Mouse (Mus musculus) heart, adult 2 months (tissue): ENCODE measurements around the gene Nlrc3. TPM values are rescaled to one million over a fixed set of nuclear protein-coding genes. Genes with fewer than 3 reads are reported as not detected.
"Not testable (repeated sequence)": the region's sequence is repeated elsewhere in the genome, so short reads cannot be mapped to it uniquely, and the experiment has no call there.

Source experiments
- DNase-seq, 2 experiments: peaks; one replicate each; pipeline ENCODE4 v3.0.0; 2021
- H3K27ac ChIP-seq: fragments of 200-600 bp; 2 replicates; pipeline ENCODE4 v1.8.1; 2022
- H3K27me3 ChIP-seq: fragments of 200-500 bp; 2 replicates; pipeline ENCODE4 v1.6.1; 2012; ENCODE audit warnings: mild to moderate bottlenecking, low read length, inconsistent platforms, mixed read lengths; ENCODE audit not compliant: control insufficient read depth, insufficient read depth
- H3K36me3 ChIP-seq: fragments of 200-500 bp; 2 replicates; pipeline ENCODE4 v1.6.1; 2012; ENCODE audit warnings: low read length, inconsistent platforms; ENCODE audit not compliant: control insufficient read depth, insufficient read depth
- H3K4me1 ChIP-seq: fragments of 200-500 bp; 2 replicates; pipeline ENCODE4 v1.6.1; 2011; ENCODE audit warnings: low read length; ENCODE audit not compliant: control insufficient read depth, insufficient read depth
- H3K4me3 ChIP-seq: fragments of 200-600 bp; 2 replicates; pipeline ENCODE4 v1.8.1; 2022
- H3K79me2 ChIP-seq: fragments of 200-500 bp; replicated peaks from 2 replicates; pipeline ENCODE4 v1.6.1; 2012; ENCODE audit warnings: mild to moderate bottlenecking, inconsistent platforms, low read length, moderate library complexity, mixed read lengths; ENCODE audit not compliant: control insufficient read depth, insufficient read depth
- H3K9ac ChIP-seq: fragments of 200-500 bp; 2 replicates; pipeline ENCODE4 v1.6.1; 2012; ENCODE audit warnings: low read depth, mild to moderate bottlenecking, control low read depth, inconsistent platforms, low read length, mixed read lengths
- CTCF ChIP-seq: fragments of 200-600 bp; IDR thresholded peaks from 2 replicates; pipeline ENCODE4 v1.8.1; 2022; ENCODE audit warnings: antibody characterized with exemption, mild to moderate bottlenecking, moderate library complexity
- EP300 ChIP-seq: fragments of 200-500 bp; IDR thresholded peaks from 2 replicates; pipeline ENCODE4 v1.6.1; 2011; ENCODE audit warnings: low read depth, low read length, control low read depth; ENCODE audit not compliant: insufficient read depth
- POLR2A ChIP-seq: fragments of 200-500 bp; IDR thresholded peaks from 2 replicates; pipeline ENCODE4 v1.6.1; 2011; ENCODE audit warnings: mild to moderate bottlenecking, low read depth, low read length, control low read depth; ENCODE audit not compliant: insufficient read depth
- WGBS: fragments of 180-500 bp; shearing (Covaris S2); methylation state at CpG from one replicate; pipeline ENCODE4 v1.1.7; 2018; 5-methylcytosine and 5-hydroxymethylcytosine counted together
- intact Hi-C: fragments of 180-260 bp; cut with DNase I; formaldehyde crosslinking; loops from one replicate; pipeline ENCODE4 v1.15.1; 2025
- long read RNA-seq: library from polyadenylated mRNA; stranded (forward); transcript quantifications from one replicate; pipeline ENCODE4 v2.0.0, GENCODE M21; 2021
- polyA plus RNA-seq: library from polyadenylated mRNA; depleted of rRNA; stranded (reverse); fragments of >200 nt; gene quantifications from 2 replicates; pipeline ENCODE4 v1.2.3, GENCODE M21; 2012; rRNA removed
- total RNA-seq, 2 experiments: library from RNA; stranded (reverse); gene quantifications; 2 replicates each; pipeline ENCODE4 v1.2.3; 2021

The Nlrc3 gene
- 1 to 10 TPM; 1.1 to 1.2 TPM for total RNA-seq
- polyA plus RNA-seq: 2.8 and 3.2 TPM in 2 replicates
- long read RNA-seq: 0 reads

- Histone ChIP-seq H3K79me2 (no peaks in the 10 kb centered on the region), H3K9ac (no peak within 1 kb of the TSS), H3K4me1 (peaks cover 3% of the 10 kb centered on the region), H3K27me3 (no peaks in the 10 kb centered on the region), H3K4me3 (no peak within 1 kb of the TSS; the same call in 1 of the 2 replicates), H3K27ac (no peak within 1 kb of the TSS), H3K36me3 (no peaks in the 10 kb centered on the region)
- no peak for DNase-seq
- TF ChIP-seq CTCF (no peak), POLR2A (no peak), EP300 (no peak)
- 45% methylated on average over 4 of the region's 4 CpGs for WGBS
- intact Hi-C loops: no loop called here
Measured at GRCm38 (mm10) chr16:3976251-3976671, at the start of gene Nlrc3. TSS of gene Nlrc3 (minus strand) at chr16:3976632.

GRCm38 (mm10) chr16:4022719-4023118 is 46.3 kb upstream of the Nlrc3 start:
- Histone ChIP-seq H3K4me1 (no peaks in the 10 kb centered on the region), H3K9ac (no peak overlapping the region), H3K79me2 (no peaks in the 10 kb centered on the region), H3K36me3 (no peaks in the 10 kb centered on the region), H3K27me3 (no peaks in the 10 kb centered on the region), H3K27ac (no peak overlapping the region), H3K4me3 (no peak overlapping the region)
- 73% methylated on average over 4 of the region's 4 CpGs for WGBS
- TF ChIP-seq EP300: no peak
- intact Hi-C loops: no loop called here
- no peak for DNase-seq

DNA sequence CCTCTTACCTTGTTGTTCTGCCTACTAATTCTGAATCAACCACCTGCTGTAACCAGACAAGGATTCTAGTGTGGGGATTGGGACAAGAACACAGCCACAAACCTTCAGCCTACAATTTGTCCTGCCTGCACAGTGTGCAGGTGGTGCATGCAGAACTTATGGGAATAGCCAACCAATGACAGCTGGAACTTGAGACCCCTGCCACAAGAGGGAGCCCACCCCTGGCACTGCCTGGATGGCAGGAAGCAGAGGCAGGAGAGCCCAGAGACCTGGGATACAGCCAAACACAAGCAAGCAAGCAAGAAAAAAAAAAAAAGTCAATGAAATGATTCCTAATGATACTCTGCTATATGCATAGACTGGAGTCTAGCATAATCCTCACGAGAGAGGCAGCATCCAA is 44.8 kb upstream of the Nlrc3 start:
- no peak overlapping the region for H3K27ac ChIP-seq
- no peak overlapping the region for H3K9ac ChIP-seq
- H3K36me3 ChIP-seq: no peaks in the 10 kb centered on the region
- H3K27me3 ChIP-seq: no peaks in the 10 kb centered on the region
- 70% methylated on average over 1 of the region's 1 CpGs for WGBS
- H3K4me1 ChIP-seq: no peaks in the 10 kb centered on the region
- H3K4me3 ChIP-seq: no peak overlapping the region
- intact Hi-C loops: no loop called here
- H3K79me2 ChIP-seq: no peaks in the 10 kb centered on the region
- no peak for TF ChIP-seq EP300
- no peak for DNase-seq

DNA sequence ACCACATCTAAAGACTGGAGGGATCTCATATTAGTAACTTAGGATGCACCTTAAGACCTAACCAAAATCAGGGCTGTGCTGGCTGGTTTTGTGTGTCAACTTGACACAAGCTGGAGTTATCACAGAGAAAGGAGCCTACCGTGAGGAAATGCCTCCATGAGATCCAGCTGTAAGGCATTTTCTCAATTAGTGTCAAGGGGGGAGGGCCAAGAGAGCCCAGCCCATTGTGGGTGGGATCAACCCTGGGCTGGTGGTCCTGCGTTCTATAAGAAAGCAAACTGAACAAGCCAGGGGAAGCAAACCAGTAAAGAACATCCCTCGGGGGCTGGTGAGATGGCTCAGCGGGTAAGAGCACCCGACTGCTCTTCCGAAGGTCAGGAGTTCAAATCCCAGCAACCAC is 41.0 kb upstream of the Nlrc3 start:
- H3K79me2 ChIP-seq, H3K9ac ChIP-seq, H3K27me3 ChIP-seq, H3K4me1 ChIP-seq, H3K4me3 ChIP-seq, intact Hi-C loops, DNase-seq, H3K36me3 ChIP-seq, H3K27ac ChIP-seq: not testable (repeated sequence)
- WGBS: 82% methylated on average over 6 of the region's 6 CpGs

GRCm38 (mm10) chr16:4016786-4017185 is 40.4 kb upstream of the Nlrc3 start:
- H3K27me3 ChIP-seq, H3K79me2 ChIP-seq, H3K4me1 ChIP-seq, DNase-seq, H3K27ac ChIP-seq, intact Hi-C loops, H3K4me3 ChIP-seq, H3K9ac ChIP-seq, H3K36me3 ChIP-seq: not testable (repeated sequence)
- 76% methylated on average over 17 of the region's 17 CpGs for WGBS

GRCm38 (mm10) chr16:4014040-4014668 is 37.7 kb upstream of the Nlrc3 start:
- H3K4me3 ChIP-seq: no peak overlapping the region
- H3K27me3 ChIP-seq: no peaks in the 10 kb centered on the region
- H3K9ac ChIP-seq: no peak overlapping the region
- 77% methylated on average over 5 of the region's 5 CpGs for WGBS
- H3K4me1 ChIP-seq: no peaks in the 10 kb centered on the region
- no peak for DNase-seq
- intact Hi-C loops: no loop called here
- no peak overlapping the region for H3K27ac ChIP-seq
- no peak for TF ChIP-seq CTCF
- no peak for TF ChIP-seq POLR2A
- no peak for TF ChIP-seq EP300
- H3K79me2 ChIP-seq: no peaks in the 10 kb centered on the region
- no peaks in the 10 kb centered on the region for H3K36me3 ChIP-seq
